Mouse (Mus musculus): ENCODE data around the gene Dip2b.

- no peak for TF ChIP-seq CTCF (IDR thresholded peaks at IDR 0.05; ENCODE audit: borderline replicate concordance, insufficient read depth, low read depth, low read length)
- TF ChIP-seq POLR2A (IDR thresholded peaks at IDR 0.05; ENCODE audit: borderline replicate concordance, insufficient read depth, low read length), result no peak
Measured at GRCm38 (mm10) chr15:100112309-100112966, 74.0 kb downstream of the Dip2b start.
